Mouse (Mus musculus): ENCODE measurements around the gene Prdx3.
A peak's percentile ranks its signal among the peaks of the same experiment; 100 is the strongest.
"Not testable (repeated sequence)": the region's sequence is repeated elsewhere in the genome, so short reads cannot be mapped to it uniquely, and the experiment has no call there.

Prdx3 gene

DNA sequence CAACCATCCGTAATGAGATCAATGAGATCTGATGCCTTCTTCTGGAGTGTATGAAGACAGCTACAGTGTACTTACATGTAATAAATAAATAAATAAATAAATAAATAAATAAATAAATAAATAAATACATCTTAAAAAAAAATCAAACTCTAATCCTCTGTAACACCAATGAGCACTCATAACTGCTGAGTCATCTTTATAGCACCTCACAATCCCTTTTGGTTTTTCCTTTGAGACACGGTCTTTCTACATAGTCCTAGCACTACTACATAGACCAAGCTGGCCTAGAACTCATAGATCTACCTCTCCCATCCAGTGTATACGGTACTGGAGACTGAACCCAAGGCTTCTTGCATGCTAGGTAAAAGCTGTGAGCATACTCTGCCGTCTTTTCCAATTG is 8.2 kb downstream of the Prdx3 start:
- not testable (repeated sequence) for DNase-seq (ENCODE audit: low spot score in 2 of 2)

DNA sequence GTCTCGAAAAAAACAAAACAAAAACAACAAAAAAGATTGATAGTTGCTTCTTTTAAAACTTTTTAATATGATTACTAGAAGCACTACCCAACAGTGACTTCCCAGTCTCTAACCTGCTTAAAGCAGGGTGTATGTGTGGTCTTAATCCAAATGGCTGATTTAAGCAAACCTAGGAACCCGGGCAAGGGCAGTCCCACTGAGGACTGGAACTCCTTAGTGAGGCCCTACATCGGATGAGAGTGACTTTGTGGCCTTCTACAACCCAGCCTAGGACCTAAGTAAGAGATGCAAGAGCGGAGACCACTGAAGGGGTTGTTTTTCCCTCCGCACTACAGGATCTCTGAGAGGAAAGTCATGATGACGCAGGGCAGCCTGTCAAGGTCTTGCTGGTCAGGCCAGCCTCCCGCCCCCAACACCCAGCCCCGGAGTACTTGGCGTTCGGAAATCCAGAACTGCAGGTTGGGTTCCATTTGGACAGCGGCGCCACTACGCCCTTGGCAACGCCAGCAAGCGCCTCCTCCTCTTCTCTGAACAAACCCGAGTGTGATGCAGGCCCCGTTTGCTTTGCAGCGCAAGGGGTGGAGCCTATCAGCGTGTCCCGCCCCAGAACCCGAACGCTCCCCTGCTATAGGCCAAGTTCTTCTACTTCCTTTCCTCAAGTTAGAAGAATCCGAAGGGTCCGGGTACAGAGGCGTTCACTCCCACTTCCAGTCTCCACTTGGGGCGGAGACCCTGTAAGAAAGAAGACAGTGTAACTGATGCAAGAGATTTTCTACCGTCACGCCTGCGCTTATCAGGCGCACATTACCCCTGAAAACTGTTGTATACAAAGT is 13.3 kb downstream of the Prdx3 start, which contains the start of gene Sfxn4:
Gene Sfxn4, minus strand, starts transcription at position 612 of the 833 bp plus-strand sequence.
- DNase-seq (ENCODE audit: low spot score in 2 of 2), result peak; percentile 73 to 78

DNA sequence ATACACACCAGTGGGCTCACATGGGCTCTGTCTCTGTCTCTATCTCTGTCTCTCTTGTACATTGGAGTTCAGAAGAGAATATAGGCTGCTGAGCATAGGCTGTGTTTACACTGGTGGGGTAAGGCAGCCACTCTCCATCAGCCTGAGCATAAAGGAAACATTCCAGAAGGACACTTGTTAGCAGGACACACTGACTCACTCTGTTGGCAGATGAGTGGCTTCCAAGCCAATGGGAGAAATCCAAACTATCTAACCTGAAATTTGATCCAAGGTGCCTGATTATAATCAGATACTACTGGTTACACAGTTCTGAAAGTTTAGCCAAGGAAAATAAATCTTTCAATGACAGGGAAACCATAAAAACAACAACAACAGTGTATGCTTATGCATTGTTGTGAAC is 28.6 kb downstream of the Prdx3 start:
- no peak for DNase-seq (ENCODE audit: low spot score in 2 of 2)

DNA sequence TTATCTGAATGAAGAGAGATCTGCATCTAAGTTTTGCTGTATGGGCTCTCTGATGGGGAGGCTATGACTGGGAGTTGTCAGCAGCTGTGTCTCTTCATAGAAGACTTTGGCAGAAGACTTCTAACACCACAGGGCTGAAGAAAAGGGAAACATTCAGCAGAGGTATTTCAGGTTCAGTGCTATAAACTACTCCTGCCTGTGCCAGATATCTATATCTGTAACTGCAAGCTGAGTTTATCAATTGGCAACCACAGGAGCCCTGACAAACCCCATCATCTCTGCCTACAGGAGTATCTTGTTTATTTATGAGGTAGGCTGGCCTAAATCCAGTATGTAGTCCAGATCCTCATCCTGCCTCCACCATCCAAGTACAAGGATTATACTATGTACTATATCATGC is 31.0 kb downstream of the Prdx3 start:
- DNase-seq (ENCODE audit: low spot score in 2 of 2), result no peak

DNA sequence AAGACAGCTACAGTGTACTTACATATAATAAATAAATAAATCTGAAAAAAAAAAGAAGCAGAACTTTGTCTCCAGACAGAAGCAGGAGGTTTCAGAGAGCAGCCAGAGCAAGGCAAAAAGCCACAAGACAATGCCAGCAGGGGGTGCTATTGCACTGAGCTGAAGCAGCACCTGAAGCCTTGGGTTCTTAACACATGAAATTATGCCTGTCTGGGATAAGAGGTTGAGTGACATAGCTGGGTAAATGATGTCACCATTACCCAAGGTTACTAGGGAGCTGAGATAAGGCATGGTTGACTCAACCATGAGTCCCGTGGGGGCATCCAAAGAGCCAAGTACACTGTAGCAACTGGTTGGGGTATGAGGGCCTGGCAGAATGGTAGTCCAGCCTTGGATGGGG is 36.6 kb downstream of the Prdx3 start:
- DNase-seq (ENCODE audit: low spot score in 2 of 2), result peak; percentile 36 to 63

DNA sequence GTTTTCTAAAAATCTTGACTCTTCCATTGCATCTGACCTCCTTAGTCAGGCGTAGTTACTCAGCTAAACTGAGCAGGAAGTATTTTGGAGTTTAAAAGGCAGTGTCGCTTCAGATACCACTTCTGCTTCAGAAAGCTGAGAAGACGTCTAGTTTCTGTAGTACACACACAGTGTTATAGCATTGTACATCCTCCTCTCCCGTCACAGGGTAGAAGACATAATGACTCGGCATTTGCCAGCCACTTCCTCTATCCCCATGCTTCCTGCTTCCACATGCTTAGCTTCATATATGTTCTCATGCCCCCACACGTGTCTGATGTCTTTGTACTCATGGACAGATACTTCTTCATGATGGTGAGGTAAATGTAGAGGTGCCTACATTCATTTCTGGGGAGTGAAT is 55.7 kb downstream of the Prdx3 start:
- DNase-seq (ENCODE audit: low spot score in 2 of 2), result no peak

Data from cerebellum, postnatal 4 days (tissue).